Mouse (Mus musculus) thymus, postnatal 10 days (tissue): Measurements from ENCODE around the gene Eef1akmt1.

Source experiments
- DNase-seq, 2 experiments: peaks; one replicate each; pipeline ENCODE4 v3.0.0; 2021; ENCODE audit warnings: low spot score in 2 of 2

The Eef1akmt1 gene

DNA sequence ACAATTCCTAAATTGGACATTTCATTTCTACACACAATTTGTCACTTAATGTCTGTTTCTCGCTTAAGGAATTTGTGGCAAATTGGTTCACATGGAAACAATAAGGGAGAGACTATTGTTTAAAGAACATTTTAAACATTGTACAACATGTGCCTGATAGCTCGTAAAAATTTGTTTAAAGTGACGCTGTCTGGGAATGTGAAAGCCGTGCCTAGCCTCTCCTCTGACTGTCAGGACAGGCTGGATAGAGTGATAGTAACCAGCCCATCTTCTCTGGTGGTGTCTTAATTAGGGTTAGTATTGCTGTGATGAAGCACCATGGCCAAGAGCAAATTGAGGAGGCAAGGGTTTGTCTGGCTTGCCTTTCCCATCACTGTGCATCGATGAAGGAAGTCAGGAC lies 24.4 kb downstream of the Eef1akmt1 start:
- DNase-seq: no peak

DNA sequence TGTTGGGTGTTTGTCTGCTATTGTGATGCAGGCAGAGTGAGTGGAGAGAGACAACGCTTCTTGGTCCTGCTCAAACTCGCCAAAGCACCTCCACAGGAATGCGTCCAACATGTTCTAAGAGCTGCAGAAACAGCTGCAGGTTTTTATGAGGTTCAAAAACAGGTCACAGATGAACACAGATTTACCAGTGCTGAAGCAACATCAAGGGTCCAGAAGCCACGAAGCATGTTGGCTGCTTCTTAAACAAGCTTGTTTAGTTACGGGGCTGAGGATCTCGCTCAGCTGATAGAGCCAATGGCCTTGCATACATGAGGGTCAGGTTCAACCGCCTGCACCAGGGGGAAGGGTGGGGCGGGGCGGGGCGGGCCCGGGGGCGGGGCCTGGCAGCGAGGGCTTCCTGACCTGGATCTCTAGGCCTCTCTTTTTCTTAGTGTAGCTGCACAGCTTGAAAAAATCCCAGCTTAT lies 24.8 kb downstream of the Eef1akmt1 start:
- no peak for DNase-seq

DNA sequence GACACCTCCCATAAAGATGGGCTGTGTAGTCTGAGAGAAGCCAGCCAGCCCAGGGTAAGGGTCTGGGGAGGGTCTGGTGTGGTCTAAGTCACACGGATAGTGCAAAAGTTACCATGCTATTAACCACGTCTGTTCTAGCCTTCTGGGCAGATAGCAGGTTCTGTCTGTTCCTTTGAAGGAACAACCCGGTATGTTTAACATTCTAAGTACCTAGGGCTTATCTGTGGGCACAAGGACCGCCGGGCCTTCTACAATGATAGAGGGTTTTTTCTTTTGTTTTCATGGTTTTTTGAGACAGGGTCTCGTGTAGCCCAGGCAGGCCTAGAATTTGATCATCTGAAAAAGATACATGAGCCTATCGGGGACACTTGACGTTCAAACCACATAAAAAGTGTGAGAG lies 25.3 kb downstream of the Eef1akmt1 start:
- DNase-seq: no peak

DNA sequence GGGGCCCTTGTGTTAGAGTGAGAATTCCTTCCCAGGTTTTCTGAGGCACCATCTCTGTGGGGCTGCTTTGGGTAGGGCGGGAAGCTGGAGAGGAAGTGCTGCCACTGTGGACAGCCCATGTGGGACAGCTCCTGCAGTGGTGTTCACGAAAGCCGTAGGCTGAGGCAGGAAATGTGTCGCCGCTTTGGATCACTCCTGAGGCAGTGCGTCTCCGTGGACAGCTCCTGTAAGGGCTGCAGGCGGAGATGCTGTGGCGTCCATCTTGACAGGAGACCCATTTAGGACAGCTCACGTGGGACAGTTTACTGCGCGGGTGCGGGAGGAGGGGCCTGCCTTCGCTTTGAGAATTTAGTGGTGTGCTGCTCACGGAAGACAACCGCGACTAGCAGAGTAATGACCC lies 25.9 kb downstream of the Eef1akmt1 start:
- no peak for DNase-seq

DNA sequence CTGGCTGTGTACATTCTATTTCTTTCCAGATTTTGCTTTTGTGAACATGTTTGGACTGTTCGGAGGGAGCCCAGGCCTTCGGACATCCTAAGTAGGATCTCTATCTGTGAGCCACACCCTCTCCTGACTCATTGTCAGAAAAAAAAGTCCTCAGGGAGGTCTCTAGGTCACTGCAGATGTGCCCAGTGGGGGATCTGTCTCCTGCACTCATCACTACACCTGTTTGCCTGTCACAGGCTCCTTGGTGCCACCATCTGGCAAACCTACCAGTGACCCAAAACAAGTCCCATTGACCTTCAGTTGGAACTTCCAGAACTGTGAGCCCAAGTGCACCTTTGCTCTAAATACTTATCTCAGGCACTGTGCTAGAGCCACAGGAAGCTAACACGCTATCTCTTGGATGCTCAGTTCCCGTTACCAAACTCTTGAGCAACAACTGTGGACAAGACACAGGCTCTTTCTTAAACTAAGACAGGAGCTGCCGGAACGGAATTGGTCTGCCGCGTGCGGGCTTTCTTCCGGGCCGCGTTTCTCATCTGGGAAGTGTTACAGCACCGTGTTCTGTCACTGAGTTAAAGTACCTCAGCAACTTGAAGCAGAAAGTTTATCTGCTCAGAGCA lies 27.9 kb downstream of the Eef1akmt1 start:
- no peak for DNase-seq

DNA sequence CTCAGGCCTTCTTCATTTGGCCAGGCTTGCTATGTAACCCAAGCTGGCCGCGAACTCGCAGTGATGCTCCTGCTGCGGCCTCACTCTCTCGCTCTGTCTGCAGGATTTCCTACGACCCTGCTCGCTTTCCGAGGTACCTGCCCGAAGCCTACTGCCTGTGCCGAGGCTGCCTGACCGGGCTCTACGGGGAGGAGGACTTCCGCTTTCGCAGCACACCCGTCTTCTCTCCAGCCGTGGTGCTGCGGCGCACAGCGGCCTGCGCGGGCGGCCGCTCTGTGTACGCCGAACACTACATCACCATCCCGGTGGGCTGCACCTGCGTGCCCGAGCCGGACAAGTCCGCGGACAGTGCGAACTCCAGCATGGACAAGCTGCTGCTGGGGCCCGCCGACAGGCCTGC lies 29.2 kb downstream of the Eef1akmt1 start:
- DNase-seq: peak in 1 of 2 experiments; percentile 14

DNA sequence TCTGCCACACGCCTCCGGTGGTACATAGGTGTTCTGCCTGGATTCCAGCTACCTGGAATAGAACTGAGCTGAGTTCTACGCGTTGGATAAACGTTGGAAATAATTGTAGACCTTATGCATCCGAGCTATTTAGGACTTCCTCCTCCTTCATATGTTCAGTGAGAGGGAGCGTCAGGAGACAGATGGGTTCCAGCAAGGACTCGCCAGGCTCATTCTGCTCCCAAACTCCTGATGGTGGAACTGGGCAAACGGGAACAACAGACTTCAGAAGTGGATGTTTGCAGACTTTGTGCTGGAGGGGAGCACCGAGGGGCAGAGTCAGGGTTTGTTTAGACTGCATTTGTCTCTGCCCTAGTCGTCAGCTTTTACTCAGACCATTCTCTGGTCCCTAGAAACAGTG lies 30.7 kb downstream of the Eef1akmt1 start:
- no peak for DNase-seq

DNA sequence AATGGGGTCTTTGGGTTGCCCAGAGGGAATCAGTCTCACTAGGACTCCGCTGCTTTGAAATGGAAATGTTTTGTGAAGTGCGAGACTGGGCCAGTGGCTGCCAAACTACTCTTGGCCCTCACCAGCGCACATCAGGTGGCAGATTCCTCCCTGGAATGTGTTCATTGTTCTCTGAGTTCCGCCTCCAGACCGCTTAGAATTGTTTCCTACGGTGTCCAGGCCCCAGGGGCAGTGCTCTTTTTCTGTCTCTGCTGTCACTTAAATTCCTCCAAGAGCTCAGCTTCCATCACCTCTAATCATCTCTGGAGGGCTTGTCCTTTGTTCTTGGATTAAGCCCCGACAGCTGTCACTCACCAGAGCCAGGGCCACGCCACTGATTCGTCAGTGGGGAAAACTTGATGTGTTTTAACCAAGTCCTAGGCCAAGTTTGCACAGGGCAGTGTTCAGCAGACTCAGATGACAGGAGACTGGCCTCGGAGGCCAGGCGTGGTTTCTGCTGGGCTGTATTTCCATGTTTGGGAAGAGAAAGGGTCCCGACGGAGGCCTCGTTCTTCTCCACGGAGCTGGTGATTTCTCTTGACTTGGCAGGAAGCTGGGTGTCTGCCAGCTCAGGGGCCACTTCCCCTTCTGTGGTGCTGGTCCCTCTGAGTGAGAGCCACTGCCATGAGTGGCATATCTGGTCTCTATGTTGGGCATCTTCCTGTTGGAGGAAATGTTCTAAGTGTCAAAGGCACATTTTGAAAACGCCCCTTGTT lies 34.0 kb downstream of the Eef1akmt1 start:
- DNase-seq: no peak

DNA sequence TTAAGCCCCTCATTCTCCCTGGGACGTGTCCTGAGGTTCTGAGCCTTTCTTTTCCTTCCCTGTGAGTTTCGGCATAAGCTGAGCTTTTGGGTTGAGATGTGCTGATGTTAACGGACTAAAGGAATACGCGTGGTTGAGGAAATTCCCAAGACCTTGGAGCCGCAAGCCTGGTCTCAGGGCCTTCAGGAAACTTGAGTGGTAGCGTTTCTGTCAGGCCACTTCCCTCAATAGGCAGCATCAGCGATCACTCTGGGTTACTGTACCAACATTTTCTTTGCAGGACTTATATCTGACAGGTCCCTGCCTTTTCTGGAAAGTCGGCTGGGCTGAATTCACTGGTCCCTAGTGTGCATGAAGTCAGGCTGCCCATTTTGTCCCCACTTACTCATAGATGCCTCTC lies 34.6 kb downstream of the Eef1akmt1 start:
- DNase-seq: no peak

DNA sequence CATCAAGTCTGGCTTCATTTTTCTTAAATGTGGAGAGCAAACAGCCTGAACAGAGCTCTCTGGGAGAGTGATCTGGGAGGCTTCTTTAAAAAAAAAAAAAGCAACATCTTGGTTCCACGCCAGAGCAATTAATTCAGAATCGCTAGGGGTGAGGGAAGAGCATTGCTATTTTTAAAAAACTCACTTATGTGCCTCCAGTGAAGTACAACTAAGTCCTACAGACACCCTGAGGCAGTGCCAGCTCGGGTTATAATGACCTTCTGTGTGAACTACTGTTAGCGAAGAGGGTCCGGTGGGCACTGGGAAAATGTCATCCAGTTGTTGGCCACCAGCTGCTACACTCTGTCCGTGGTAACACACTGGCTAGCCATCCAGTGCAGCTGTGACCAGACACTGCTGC lies 35.8 kb downstream of the Eef1akmt1 start:
- no peak for DNase-seq

DNA sequence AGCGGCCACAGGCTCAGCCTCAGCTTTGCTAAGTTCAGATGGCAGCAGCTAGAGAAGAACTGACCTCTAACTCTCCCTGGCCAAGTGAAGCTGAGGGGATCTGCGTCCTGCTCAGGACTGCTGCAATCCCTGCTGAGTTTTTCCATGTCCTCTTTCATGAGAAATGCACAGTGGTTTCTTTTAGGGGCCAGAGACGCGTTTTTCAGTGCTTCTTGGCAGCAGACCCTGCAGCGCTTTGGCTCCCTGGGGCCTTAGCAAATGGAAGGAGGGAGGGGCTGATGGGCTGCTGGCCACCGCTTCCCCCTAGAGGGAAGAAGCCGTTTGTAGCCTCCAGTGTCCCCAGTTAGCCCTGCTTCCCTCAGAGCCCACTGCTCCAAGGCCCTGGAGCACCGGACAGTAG lies 36.5 kb downstream of the Eef1akmt1 start:
- DNase-seq: no peak

DNA sequence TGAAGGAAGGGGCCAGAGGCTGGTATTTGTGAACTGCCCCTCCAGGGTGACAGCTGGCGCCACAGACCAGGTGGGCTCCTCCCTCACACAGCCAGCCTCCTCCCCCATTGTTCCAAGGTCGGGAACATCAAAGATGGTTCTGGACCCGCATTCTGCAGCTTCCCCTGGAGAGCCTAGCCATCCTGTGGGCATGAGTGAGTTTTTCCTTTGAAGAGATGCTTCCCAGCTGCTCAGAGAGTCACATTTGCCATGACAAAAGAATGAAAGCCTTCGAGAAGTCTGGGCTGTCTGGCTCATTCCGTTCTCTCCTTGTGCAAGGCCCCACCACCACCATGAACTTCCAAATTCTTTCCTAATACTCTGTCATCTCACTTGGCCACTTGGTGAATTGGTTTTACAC lies 37.1 kb downstream of the Eef1akmt1 start:
- DNase-seq: no peak

DNA sequence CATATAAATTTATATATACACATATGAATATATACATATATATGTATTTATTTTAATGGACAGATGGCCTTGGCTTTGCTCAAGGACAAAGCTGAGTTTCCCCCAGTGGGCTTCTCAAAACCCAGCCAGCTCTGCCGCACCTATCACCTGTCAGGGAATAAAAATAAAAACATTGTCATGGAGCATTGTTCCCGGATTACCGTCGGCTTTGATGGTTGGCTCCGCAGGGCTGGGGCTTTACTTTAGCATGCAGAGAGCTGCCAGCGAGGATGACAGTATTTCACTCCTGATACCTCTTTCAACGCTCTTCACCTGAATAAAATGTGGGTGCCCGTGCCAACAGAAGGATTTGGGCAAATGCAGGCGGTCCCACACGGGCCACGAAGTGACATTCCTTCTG lies 37.6 kb downstream of the Eef1akmt1 start:
- DNase-seq: no peak

DNA sequence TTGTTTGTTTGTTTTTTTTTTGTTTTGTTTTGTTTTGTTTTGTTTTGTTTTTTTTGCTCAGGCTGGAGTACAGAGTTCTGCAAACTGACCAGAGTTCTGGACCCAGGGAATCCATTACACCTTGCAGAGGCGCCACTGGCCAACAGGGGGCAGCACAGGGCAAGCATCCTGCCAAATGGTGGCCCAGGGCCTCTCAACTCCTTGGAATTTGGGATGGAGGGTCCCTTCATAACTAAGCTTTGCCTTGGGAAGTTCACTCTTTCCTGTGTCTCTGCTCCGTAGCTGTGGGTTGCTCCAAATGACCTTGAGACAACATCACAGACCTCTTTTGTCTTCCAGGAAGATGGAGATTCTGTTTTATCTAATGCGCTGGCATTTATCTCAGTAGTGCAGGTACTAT lies 38.2 kb downstream of the Eef1akmt1 start:
- peak in 1 of 2 experiments; percentile 40 for DNase-seq

DNA sequence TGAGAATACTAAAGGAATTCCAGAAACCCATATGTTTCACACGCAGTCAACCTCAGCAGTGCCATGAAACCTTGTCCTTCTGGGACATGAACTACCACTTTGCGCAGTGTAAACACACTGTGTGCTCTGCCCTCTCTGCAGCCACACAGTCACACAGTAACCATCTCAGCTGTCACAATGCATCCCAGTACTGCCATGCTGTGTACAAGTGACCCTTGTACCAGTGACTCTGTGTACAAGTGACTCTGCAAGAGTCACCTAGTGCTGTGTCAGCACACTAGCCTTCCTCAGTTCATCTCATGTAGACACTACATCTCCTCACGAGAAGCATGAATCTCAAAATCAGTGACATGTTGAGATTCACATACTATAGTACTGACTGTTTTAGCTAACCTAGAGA lies 38.8 kb downstream of the Eef1akmt1 start:
- DNase-seq: no peak

DNA sequence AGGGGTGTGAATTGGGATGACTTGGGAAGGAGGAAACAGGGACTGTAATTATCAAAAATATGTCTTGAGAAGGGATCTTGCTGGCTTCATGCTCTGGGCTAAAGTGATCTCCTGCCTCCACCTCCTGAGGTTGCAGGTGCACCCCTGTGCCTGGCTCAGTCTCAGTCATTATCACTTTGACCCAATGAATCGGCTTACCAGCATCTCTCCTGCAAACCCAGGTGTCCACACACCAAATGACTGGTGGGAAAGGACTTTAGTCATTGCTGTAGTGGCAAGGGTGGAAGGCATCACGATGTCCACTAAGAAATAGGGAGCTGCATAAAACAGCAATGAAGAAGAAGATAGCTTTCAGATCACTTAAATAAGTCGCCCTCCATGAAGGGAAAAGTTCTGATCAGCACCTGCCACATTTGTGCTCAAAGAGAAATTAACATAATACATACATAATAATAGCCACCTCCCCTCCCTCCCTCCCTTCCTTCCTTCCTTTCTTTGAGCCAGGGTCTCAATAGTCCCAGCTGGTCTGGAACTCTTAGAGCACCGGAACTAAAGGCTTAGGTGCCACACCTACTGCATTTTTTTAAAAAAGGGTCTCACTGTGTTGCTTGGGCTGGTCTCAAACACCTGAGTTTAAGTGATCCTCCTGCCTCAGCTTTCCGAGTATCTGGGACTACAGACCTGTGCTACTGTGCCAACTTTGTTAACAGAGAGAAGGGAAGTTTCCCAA lies 41.5 kb downstream of the Eef1akmt1 start:
- no peak for DNase-seq

DNA sequence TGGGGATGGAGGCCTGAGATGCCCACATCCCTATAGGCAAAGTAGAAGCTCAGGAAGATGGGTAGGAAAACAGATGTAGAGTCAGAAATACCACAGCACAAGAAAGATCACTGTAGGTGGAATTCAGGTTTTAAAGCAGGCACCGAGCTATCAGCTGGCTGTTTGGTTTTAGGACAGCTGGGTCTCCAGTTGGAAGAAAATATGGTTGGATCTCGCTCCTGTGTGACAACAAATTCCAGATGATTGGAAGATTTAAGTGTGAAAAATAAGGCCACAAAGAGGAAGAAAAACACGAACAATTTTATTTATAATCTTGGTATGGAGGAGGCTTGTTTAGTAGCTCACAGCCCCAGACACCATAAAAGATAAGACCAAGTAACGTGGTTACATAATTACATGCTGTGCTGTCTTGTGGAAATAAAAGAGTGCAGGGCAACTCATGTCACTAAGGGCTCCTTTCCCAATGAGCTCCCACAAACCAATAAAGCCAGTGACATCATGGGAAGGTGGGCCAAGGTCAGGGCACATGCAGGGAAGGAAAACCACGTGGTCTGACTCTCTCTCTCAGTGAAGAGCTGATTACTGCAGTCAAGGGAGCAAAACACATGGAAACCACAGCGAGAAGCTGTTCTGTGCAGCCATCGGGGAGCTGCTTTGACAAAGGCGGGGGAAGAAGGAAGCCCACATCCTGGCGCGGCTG lies 42.2 kb downstream of the Eef1akmt1 start:
- DNase-seq: no peak

DNA sequence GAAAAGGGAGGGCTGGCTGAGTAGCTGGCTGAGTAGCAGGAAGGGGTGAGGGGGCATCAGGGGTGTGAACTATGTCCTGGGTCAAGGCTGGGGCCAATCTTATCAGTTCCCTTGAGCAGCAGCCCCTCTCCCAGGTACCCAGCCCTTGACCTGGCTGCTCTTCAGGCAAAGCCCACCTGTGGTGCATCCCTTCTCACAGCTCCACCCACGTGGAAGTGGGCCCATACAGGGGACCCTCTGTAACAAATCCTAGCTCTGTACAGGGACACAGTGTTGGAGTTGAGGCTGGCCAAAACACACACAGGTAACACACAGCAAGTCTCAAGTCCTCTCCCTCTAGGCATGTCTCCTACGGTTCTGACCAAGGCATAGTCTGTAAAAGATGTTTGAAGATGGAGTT lies 43.8 kb downstream of the Eef1akmt1 start:
- DNase-seq: no peak

DNA sequence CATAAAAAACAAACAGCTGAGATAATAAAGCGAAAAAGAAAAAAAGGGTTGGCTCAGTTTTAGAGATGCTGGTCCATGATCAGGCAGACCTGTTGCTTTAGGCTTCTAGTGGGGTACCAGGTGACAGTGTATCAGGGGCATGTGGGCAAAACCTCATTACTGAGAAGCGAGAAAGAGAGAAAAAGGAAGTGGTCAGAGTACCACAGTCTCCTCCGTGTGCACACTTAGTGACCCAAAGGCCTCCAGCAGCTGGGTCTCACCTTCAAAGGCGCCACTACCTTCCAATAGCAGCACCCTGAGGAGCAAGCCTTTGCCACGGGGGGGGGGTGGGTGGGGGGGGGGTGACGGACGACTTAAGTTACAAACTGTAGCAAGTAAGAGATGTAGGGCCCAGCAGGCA lies 44.3 kb downstream of the Eef1akmt1 start:
- DNase-seq: no peak

DNA sequence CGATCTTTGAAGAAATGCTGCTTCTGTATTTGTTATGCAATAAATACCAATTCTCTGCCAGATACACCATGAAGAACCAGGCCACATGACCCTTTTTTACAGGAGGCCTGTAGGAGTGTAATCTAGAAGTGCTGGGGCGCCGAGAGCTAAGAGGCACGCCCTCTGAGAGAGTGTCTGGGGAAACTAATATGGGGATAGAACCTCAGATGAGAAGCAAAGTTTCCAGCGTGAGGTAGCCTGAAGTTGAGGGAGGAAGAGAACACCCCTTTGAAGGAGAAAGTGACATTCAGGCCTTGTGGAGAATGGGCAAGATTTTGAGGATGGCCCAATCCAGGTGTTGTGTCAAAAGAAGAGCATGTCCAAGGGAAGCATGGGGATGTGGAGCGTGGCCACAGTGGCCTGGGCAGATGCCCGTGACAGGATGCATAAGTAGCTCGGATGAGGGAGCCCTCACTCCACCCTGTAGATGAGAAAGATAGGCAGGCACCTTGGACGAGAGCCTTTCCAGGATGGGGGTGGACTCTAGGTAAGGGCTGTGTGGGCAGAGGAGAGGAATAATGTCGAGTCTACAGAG lies 45.3 kb downstream of the Eef1akmt1 start:
- DNase-seq: no peak

DNA sequence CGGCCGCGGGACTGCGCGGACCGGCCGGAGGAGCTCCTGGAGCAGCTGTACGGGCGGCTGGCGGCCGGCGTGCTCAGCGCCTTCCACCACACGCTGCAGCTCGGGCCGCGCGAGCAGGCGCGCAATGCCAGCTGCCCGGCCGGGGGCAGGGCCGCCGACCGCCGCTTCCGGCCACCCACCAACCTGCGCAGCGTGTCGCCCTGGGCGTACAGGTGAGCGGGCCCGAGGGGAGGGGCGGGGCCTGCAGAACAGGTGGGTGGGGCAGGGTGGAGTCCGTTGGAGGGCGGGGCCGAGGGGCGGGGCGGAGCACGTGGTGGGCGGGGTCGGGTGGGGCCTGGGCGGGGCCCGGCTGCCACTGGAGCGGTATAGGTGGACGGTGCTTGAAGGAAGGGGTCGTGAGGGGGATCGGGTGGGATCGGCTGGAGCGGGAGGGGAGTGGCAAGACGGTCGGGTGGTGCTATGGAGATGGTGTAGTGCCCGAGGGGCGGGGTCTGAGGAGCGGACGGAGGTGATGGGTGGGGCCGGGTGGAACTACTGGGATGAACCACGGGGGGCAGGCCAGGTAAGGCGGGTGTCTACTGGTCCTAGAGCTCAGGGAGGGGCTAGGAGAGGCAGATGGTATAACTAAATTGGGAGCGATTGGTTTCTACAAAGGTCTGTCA lies 45.9 kb downstream of the Eef1akmt1 start:
- DNase-seq: peak; percentile 15 to 42
